Mouse (Mus musculus): ENCODE results near the gene Gp5.

GRCm38 (mm10) chr16:30299711-30300277 lies 10.8 kb downstream of the Gp5 start:
- TF ChIP-seq POLR2A (IDR thresholded peaks at IDR 0.05; ENCODE audit: low read depth, low read length) (no peak), CTCF (IDR thresholded peaks at IDR 0.05; ENCODE audit: extremely low read depth, insufficient read depth, insufficient read length, insufficient replicate concordance) (no peak)

All from spleen, adult 2 months (tissue).